Mouse (Mus musculus): ENCODE results near the gene Ndufs8.

DNA sequence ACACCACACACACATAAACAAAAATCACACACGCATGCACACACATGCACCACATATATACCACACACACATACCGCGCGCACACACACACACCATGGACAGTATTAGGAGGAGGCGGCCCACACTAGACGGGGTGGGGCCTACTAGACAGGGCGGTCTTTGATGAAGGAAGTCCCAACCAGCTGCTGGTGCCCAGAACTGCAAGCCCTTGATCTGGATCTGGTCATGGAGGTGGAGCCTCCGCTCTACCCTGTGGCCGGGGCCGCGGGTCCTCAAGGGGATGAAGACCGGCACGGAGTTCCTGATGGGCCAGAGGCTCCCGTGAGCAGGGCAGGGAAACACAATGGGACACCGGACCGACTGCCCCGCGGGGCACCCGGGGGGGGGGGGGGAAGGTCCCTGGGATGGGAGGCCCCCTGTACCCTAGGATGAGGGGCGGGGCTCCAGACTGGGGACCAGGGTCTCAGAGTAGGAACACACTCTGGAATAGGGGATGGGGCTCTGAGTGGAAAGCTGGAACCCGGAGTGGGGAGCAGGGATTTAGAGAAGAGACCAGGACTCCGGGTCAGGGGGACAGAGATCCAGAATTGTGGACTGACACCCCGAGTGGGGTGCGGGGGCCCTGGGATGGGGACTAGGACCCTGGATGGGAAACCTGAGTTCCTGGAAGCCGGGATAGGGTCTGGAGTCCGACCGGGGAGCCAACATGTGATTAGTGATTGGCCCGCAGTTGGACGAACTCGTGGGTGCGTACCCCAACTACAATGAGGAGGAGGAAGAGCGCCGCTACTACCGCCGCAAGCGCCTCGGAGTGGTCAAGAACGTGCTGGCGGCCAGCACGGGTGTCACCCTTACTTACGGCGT lies 22.7 kb upstream of the Ndufs8 start, which contains the start of gene Unc93b1:
- TF ChIP-seq CTCF (IDR thresholded peaks at IDR 0.05; ENCODE audit: low read depth, low read length) (no peak), GATA1 (IDR thresholded peaks at IDR 0.05; ENCODE audit: borderline replicate concordance, low read length) (no peak), POLR2AphosphoS5 (IDR thresholded peaks at IDR 0.05; ENCODE audit: insufficient replicate concordance, low read depth, low read length) (no peak), GATA2 (IDR thresholded peaks at IDR 0.05; ENCODE audit: borderline replicate concordance, low read depth, low read length) (no peak)

All from G1E (cell line).